Mouse (Mus musculus) lung, postnatal 14 days (tissue): Measurements from ENCODE around the gene Topbp1.

ENCODE experiments used
- DNase-seq: peaks from one replicate; pipeline ENCODE4 v3.0.0; 2021

Topbp1 gene

GRCm38 (mm10) chr9:103387011-103387653, 82.1 kb downstream of the Topbp1 start:
- DNase-seq, result no peak

GRCm38 (mm10) chr9:103389261-103389660, 84.2 kb downstream of the Topbp1 start:
- DNase-seq, result no peak

DNA sequence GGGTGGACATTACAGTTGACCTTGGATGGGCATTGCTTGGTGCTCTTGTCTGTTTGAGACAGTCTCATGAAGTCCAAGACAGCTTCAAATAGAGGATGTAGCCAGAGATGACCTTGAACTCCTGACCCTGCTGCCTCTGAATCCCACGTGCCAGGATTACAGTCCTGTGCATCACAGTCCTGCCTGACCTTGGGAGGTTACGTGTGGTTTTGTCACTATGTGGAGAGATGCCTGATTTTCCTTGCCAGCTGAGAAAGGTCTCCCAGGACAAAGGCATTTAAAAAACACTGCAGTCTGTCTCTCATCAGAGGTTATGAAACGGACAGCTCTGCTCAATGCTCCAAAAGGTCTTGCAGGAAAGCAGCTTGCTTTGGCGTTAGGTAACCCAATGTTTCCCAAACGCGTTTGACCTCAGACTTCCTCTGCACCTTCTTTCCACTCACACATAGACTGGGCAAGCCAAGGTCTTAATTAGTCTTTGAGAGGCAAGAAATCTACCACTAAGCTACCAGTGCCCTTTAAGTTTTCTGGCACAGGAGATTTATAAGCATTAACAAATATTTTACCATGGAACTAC, 86.9 kb downstream of the Topbp1 start:
- no peak for DNase-seq

DNA sequence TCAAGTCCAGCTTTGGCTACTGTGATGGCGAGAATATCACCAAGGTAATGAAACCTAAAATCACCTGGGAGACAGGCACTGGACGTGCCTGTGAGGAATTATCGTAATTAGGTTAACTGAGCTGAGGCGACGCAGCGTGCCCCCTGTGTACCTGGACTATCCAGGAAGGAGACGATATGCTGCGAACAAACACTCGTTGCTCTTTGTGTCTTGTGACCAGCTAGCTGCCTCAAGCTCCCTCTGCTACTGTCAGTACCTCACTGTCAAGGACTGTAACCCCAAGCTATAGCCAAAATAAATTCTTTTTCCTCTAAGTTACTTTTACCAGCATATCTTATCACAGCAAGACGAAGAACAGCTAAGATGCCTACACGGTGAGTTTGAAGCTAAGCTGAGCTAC, 88.2 kb downstream of the Topbp1 start:
- no peak for DNase-seq

DNA sequence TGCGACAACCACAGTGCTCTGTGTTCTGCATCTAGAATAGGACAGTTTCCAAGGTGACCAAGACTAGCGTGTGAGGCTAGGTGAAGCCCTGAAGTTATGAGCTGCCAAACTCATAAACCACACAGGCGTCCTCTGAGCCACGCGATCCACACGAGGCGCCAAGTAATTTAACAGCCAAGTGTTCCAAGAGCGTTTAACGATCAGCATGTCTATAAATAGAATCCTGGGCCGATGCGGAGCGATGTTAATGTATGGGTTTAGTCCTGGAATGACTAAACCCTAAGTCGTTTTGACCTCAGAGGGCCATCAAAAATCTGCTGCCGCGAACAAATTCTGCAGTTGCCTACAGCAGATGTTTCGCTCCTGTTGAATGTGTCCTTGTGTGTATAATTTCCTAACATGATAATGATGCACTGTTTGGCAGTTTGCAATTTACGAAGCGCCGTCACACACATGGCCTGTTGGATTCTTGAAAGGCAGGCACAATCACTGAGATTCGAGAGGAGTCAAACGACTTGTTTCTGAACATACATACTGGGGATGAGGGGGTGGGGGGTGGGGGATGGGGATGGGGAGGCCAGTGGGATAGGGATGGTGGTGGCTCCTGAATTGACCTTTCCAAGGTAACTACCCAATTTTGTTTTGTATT, 93.6 kb downstream of the Topbp1 start:
- no peak for DNase-seq
